Mouse (Mus musculus) urinary bladder, postnatal 4 days (tissue): ENCODE results near the gene Pfn1.

Experiments
- DNase-seq, 2 experiments: peaks; one replicate each; pipeline ENCODE4 v3.0.0; 2021 to 2022; ENCODE audit warnings: low spot score in 2 of 2

The Pfn1 gene

GRCm38 (mm10) chr11:70654198-70654922, at the start of gene Pfn1:
TSS of gene Pfn1 (minus strand) at chr11:70654644.
- peak; percentile 71 to 80 for DNase-seq

GRCm38 (mm10) chr11:70702781-70703180, 48.3 kb upstream of the Pfn1 start:
- DNase-seq = no peak

- DNase-seq = no peak
These were observed 47.7 kb upstream of the Pfn1 start for GRCm38 (mm10) chr11:70701984-70702733.

GRCm38 (mm10) chr11:70701221-70701955, 46.9 kb upstream of the Pfn1 start:
- no peak for DNase-seq

GRCm38 (mm10) chr11:70700613-70701012, 46.2 kb upstream of the Pfn1 start:
- peak; percentile 66 to 71 for DNase-seq

- DNase-seq = peak; percentile 94 to 96
These were observed 45.5 kb upstream of the Pfn1 start, which contains the start of the genes Inca1 and Kif1c for GRCm38 (mm10) chr11:70699722-70700556. TSS of gene Inca1 (minus strand) at chr11:70700155. TSS of gene Kif1c (plus strand) at chr11:70700548.

- DNase-seq = no peak
These were observed 44.6 kb upstream of the Pfn1 start for GRCm38 (mm10) chr11:70699051-70699450.

GRCm38 (mm10) chr11:70697376-70697775, 42.9 kb upstream of the Pfn1 start:
- DNase-seq = no peak

- DNase-seq = no peak
These were observed 39.1 kb upstream of the Pfn1 start for GRCm38 (mm10) chr11:70693504-70693903.

GRCm38 (mm10) chr11:70689578-70689977, 35.1 kb upstream of the Pfn1 start:
- DNase-seq = no peak

GRCm38 (mm10) chr11:70688372-70688771, 33.9 kb upstream of the Pfn1 start:
- DNase-seq = no peak

- peak; percentile 81 to 89 for DNase-seq
These were observed 33.3 kb upstream of the Pfn1 start, which contains the start of gene Camta2 for GRCm38 (mm10) chr11:70687601-70688199. TSS of gene Camta2 (minus strand) at chr11:70688105.

GRCm38 (mm10) chr11:70686901-70687566, 32.6 kb upstream of the Pfn1 start:
- no peak for DNase-seq

GRCm38 (mm10) chr11:70683640-70684039, 29.2 kb upstream of the Pfn1 start:
- DNase-seq = no peak

GRCm38 (mm10) chr11:70681897-70682581, 27.6 kb upstream of the Pfn1 start:
- no peak for DNase-seq

GRCm38 (mm10) chr11:70681170-70681569, 26.7 kb upstream of the Pfn1 start:
- DNase-seq = no peak

GRCm38 (mm10) chr11:70679894-70680293, 25.4 kb upstream of the Pfn1 start:
- DNase-seq = no peak

GRCm38 (mm10) chr11:70679361-70679760, 24.9 kb upstream of the Pfn1 start:
- DNase-seq = no peak

GRCm38 (mm10) chr11:70678576-70678975, 24.1 kb upstream of the Pfn1 start:
- no peak for DNase-seq

- DNase-seq = no peak
These were observed 23.6 kb upstream of the Pfn1 start for GRCm38 (mm10) chr11:70678092-70678491.
